Mouse (Mus musculus) heart, adult 2 months (tissue): ENCODE measurements around the gene Ablim2. TPM values are rescaled to one million over a fixed set of nuclear protein-coding genes. Genes with fewer than 3 reads are reported as not detected.

ENCODE experiments used
- DNase-seq, 2 experiments: peaks; one replicate each; pipeline ENCODE4 v3.0.0; 2021
- H3K27ac ChIP-seq: fragments of 200-600 bp; 2 replicates; pipeline ENCODE4 v1.8.1; 2022
- H3K27me3 ChIP-seq: fragments of 200-500 bp; 2 replicates; pipeline ENCODE4 v1.6.1; 2012; ENCODE audit warnings: mild to moderate bottlenecking, low read length, inconsistent platforms, mixed read lengths; ENCODE audit not compliant: control insufficient read depth, insufficient read depth
- H3K36me3 ChIP-seq: fragments of 200-500 bp; 2 replicates; pipeline ENCODE4 v1.6.1; 2012; ENCODE audit warnings: low read length, inconsistent platforms; ENCODE audit not compliant: control insufficient read depth, insufficient read depth
- H3K4me1 ChIP-seq: fragments of 200-500 bp; 2 replicates; pipeline ENCODE4 v1.6.1; 2011; ENCODE audit warnings: low read length; ENCODE audit not compliant: control insufficient read depth, insufficient read depth
- H3K4me3 ChIP-seq: fragments of 200-600 bp; 2 replicates; pipeline ENCODE4 v1.8.1; 2022
- H3K79me2 ChIP-seq: fragments of 200-500 bp; replicated peaks from 2 replicates; pipeline ENCODE4 v1.6.1; 2012; ENCODE audit warnings: mild to moderate bottlenecking, inconsistent platforms, low read length, moderate library complexity, mixed read lengths; ENCODE audit not compliant: control insufficient read depth, insufficient read depth
- H3K9ac ChIP-seq: fragments of 200-500 bp; 2 replicates; pipeline ENCODE4 v1.6.1; 2012; ENCODE audit warnings: low read depth, mild to moderate bottlenecking, control low read depth, inconsistent platforms, low read length, mixed read lengths
- CTCF ChIP-seq: fragments of 200-600 bp; IDR thresholded peaks from 2 replicates; pipeline ENCODE4 v1.8.1; 2022; ENCODE audit warnings: antibody characterized with exemption, mild to moderate bottlenecking, moderate library complexity
- EP300 ChIP-seq: fragments of 200-500 bp; IDR thresholded peaks from 2 replicates; pipeline ENCODE4 v1.6.1; 2011; ENCODE audit warnings: low read depth, low read length, control low read depth; ENCODE audit not compliant: insufficient read depth
- POLR2A ChIP-seq: fragments of 200-500 bp; IDR thresholded peaks from 2 replicates; pipeline ENCODE4 v1.6.1; 2011; ENCODE audit warnings: mild to moderate bottlenecking, low read depth, low read length, control low read depth; ENCODE audit not compliant: insufficient read depth
- WGBS: fragments of 180-500 bp; shearing (Covaris S2); methylation state at CpG from one replicate; pipeline ENCODE4 v1.1.7; 2018; 5-methylcytosine and 5-hydroxymethylcytosine counted together
- intact Hi-C: fragments of 180-260 bp; cut with DNase I; formaldehyde crosslinking; loops from one replicate; pipeline ENCODE4 v1.15.1; 2025
- long read RNA-seq: library from polyadenylated mRNA; stranded (forward); transcript quantifications from one replicate; pipeline ENCODE4 v2.0.0, GENCODE M21; 2021
- polyA plus RNA-seq: library from polyadenylated mRNA; depleted of rRNA; stranded (reverse); fragments of >200 nt; gene quantifications from 2 replicates; pipeline ENCODE4 v1.2.3, GENCODE M21; 2012; rRNA removed
- total RNA-seq, 2 experiments: library from RNA; stranded (reverse); gene quantifications; 2 replicates each; pipeline ENCODE4 v1.2.3; 2021

Ablim2 gene
- total RNA-seq (10 to 100 TPM; 20.1 to 20.8 TPM), polyA plus RNA-seq (32.7 and 41.0 TPM in 2 replicates)
- long read RNA-seq, partial matches to known transcripts, result 3 of 17 reads
- long read RNA-seq, other reads (novel, unspliced or antisense), result 14 of 17 reads

- DNase-seq, result peak; percentile 87 to 92
- no peaks in the 10 kb centered on the region for H3K27me3 ChIP-seq
- 0 out of 2 replicates have a peak, but pooled peaks have one; percentile 38 for TF ChIP-seq POLR2A
- peak; percentile 44 for TF ChIP-seq CTCF
- no peak for TF ChIP-seq EP300
- peak within 1 kb of the TSS; percentile 80 for H3K4me3 ChIP-seq
- H3K4me1 ChIP-seq, result peaks cover 4% of the 10 kb centered on the region
- no peaks in the 10 kb centered on the region for H3K36me3 ChIP-seq
- intact Hi-C loops, result loop anchor here (5.0 kb wide), 1 partner anchor 175 kb away; the partner anchor contains the start of gene Acox3
- H3K9ac ChIP-seq, result peak within 1 kb of the TSS; percentile 82
- WGBS, result 1% methylated on average over 35 of the region's 35 CpGs
- no peaks in the 10 kb centered on the region for H3K79me2 ChIP-seq
- H3K27ac ChIP-seq, result peak within 1 kb of the TSS; percentile 74
Observed at GRCm38 (mm10) chr5:35757639-35758001, at the start of gene Ablim2. TSS of gene Ablim2 (plus strand) at chr5:35757880.

GRCm38 (mm10) chr5:35710481-35710880 is 47.2 kb upstream of the Ablim2 start:
- WGBS, result 30% methylated on average over 3 of the region's 3 CpGs
- Histone ChIP-seq H3K4me1 (peaks cover 2% of the 10 kb centered on the region; the same call in 1 of the 2 replicates), H3K79me2 (no peaks in the 10 kb centered on the region), H3K36me3 (no peaks in the 10 kb centered on the region), H3K27me3 (no peaks in the 10 kb centered on the region), H3K4me3 (no peak overlapping the region), H3K27ac (no peak overlapping the region), H3K9ac (no peak overlapping the region)
- no peak for TF ChIP-seq EP300
- no peak for TF ChIP-seq POLR2A
- no peak for TF ChIP-seq CTCF
- DNase-seq, result no peak
- intact Hi-C loops, result no loop called here

- no peak overlapping the region for H3K27ac ChIP-seq
- WGBS, result 46% methylated on average over 3 of the region's 3 CpGs
- no peak for DNase-seq
- peaks cover 2% of the 10 kb centered on the region; the same call in 1 of the 2 replicates for H3K4me1 ChIP-seq
- intact Hi-C loops, result no loop called here
- H3K27me3 ChIP-seq, result no peaks in the 10 kb centered on the region
- no peaks in the 10 kb centered on the region for H3K36me3 ChIP-seq
- no peaks in the 10 kb centered on the region for H3K79me2 ChIP-seq
- no peak overlapping the region for H3K4me3 ChIP-seq
- H3K9ac ChIP-seq, result no peak overlapping the region
- TF ChIP-seq EP300 (no peak), POLR2A (no peak), CTCF (no peak)
Observed at GRCm38 (mm10) chr5:35710931-35711330, 46.7 kb upstream of the Ablim2 start.

GRCm38 (mm10) chr5:35712517-35712916 is 45.2 kb upstream of the Ablim2 start:
- no peak overlapping the region for H3K9ac ChIP-seq
- no peak overlapping the region for H3K4me3 ChIP-seq
- no peaks in the 10 kb centered on the region for H3K36me3 ChIP-seq
- intact Hi-C loops, result no loop called here
- 79% methylated on average over 5 of the region's 5 CpGs for WGBS
- DNase-seq, result no peak
- no peak overlapping the region for H3K27ac ChIP-seq
- H3K79me2 ChIP-seq, result no peaks in the 10 kb centered on the region
- TF ChIP-seq EP300, result no peak
- TF ChIP-seq CTCF, result no peak
- TF ChIP-seq POLR2A, result no peak
- peaks cover 2% of the 10 kb centered on the region; the same call in 1 of the 2 replicates for H3K4me1 ChIP-seq
- no peaks in the 10 kb centered on the region for H3K27me3 ChIP-seq

- no peaks in the 10 kb centered on the region for H3K79me2 ChIP-seq
- DNase-seq, result peak; percentile 67 to 70
- TF ChIP-seq EP300, result peak; percentile 91; the same call in 1 of the 2 replicates
- no peak for TF ChIP-seq POLR2A
- TF ChIP-seq CTCF, result peak; percentile 81
- H3K4me1 ChIP-seq, result peaks cover 2% of the 10 kb centered on the region; the same call in 1 of the 2 replicates
- H3K36me3 ChIP-seq, result no peaks in the 10 kb centered on the region
- no peaks in the 10 kb centered on the region for H3K27me3 ChIP-seq
- intact Hi-C loops, result loop anchor here (1.0 kb wide), 2 partner anchors 118 to 191 kb away; no protein-coding TSS in a partner anchor
- H3K4me3 ChIP-seq, result no peak overlapping the region
- WGBS, result 44% methylated on average over 13 of the region's 13 CpGs
- no peak overlapping the region for H3K9ac ChIP-seq
- no peak overlapping the region for H3K27ac ChIP-seq
Observed at GRCm38 (mm10) chr5:35713649-35714354, 43.9 kb upstream of the Ablim2 start.

GRCm38 (mm10) chr5:35717455-35717854 is 40.2 kb upstream of the Ablim2 start:
- intact Hi-C loops, result loop anchor here (5.0 kb wide), 1 partner anchor 35 kb away; no protein-coding TSS in a partner anchor
- 84% methylated on average over 5 of the region's 5 CpGs for WGBS
- H3K79me2 ChIP-seq, result no peaks in the 10 kb centered on the region

More at GRCm38 (mm10) chr5:35717455-35717854, 40.2 kb upstream of the Ablim2 start:
- Histone ChIP-seq H3K36me3 (no peaks in the 10 kb centered on the region), H3K27ac (no peak overlapping the region), H3K9ac (no peak overlapping the region), H3K4me1 (peaks cover 11% of the 10 kb centered on the region), H3K4me3 (no peak overlapping the region), H3K27me3 (no peaks in the 10 kb centered on the region)
- no peak for DNase-seq
- TF ChIP-seq CTCF (no peak), EP300 (no peak), POLR2A (no peak)
